Mouse (Mus musculus) olfactory bulb, adult 2 months (tissue): Measurements from ENCODE around the gene Mad2l1bp. TPM values are rescaled to one million over a fixed set of nuclear protein-coding genes. Genes with fewer than 3 reads are reported as not detected.

Source experiments
- H3K27ac ChIP-seq: fragments of 200-500 bp; 2 replicates; pipeline ENCODE4 v1.5.1; 2012; ENCODE audit warnings: low read depth, low read length; ENCODE audit not compliant: insufficient read depth
- H3K4me1 ChIP-seq: fragments of 200-500 bp; 2 replicates; pipeline ENCODE4 v1.6.1; 2012; ENCODE audit warnings: low read length; ENCODE audit not compliant: control insufficient read depth, insufficient read depth
- H3K4me3 ChIP-seq: fragments of 200-500 bp; 2 replicates; pipeline ENCODE4 v1.5.1; 2012; ENCODE audit warnings: mild to moderate bottlenecking, low read depth, low read length, moderate library complexity; ENCODE audit not compliant: insufficient read depth
- CTCF ChIP-seq: fragments of 200-500 bp; IDR thresholded peaks from 2 replicates; pipeline ENCODE4 v1.5.1; 2012; ENCODE audit warnings: low read depth, mild to moderate bottlenecking, low read length, moderate library complexity; ENCODE audit not compliant: insufficient read depth
- POLR2A ChIP-seq: fragments of 200-500 bp; IDR thresholded peaks from 2 replicates; pipeline ENCODE4 v1.6.1; 2012; ENCODE audit warnings: mild to moderate bottlenecking, low read depth, low read length, moderate library complexity; ENCODE audit not compliant: insufficient read depth
- WGBS: fragments of 180-500 bp; shearing (Covaris S2); methylation state at CpG from one replicate; pipeline ENCODE4 v1.1.7; 2018; 5-methylcytosine and 5-hydroxymethylcytosine counted together
- polyA plus RNA-seq: library from polyadenylated mRNA; stranded (reverse); fragments of >200 nt; gene quantifications from 2 replicates; pipeline ENCODE4 v1.2.4, GENCODE M21; 2012; ENCODE audit warnings: low replicate concordance; ENCODE audit not compliant: missing spikeins, insufficient read depth, insufficient read length

Gene Mad2l1bp
- not detected in 2 replicates for polyA plus RNA-seq

- WGBS, result 6% methylated on average over 33 of the region's 33 CpGs
- TF ChIP-seq POLR2A, result peak; percentile 66
- no peak for TF ChIP-seq CTCF
- Histone ChIP-seq H3K4me3 (peak within 1 kb of the TSS; percentile 88), H3K4me1 (0 out of 2 replicates have a peak, but pooled peaks cover 2% of the 10 kb centered on the region), H3K27ac (no peak within 1 kb of the TSS; the same call in 1 of the 2 replicates)
Measured at GRCm38 (mm10) chr17:46152847-46153782, at the start of gene Mad2l1bp. TSS of gene Mad2l1bp (minus strand) at chr17:46153553.

GRCm38 (mm10) chr17:46203078-46203477 is 49.7 kb upstream of the Mad2l1bp start:
- 2% methylated on average over 20 of the region's 20 CpGs for WGBS
- Histone ChIP-seq H3K4me3 (peak overlapping the region; percentile 80), H3K27ac (no peak overlapping the region), H3K4me1 (peaks cover 4% of the 10 kb centered on the region; the same call in 1 of the 2 replicates)
- TF ChIP-seq CTCF (no peak), POLR2A (no peak)

- H3K4me1 ChIP-seq, result peaks cover 4% of the 10 kb centered on the region; the same call in 1 of the 2 replicates
- peak within 1 kb of the TSS; percentile 80 for H3K4me3 ChIP-seq
- peak; percentile 72; the same call in 1 of the 2 replicates for TF ChIP-seq POLR2A
- TF ChIP-seq CTCF, result no peak
- WGBS, result under 1% methylated on average over 66 of the region's 66 CpGs
- H3K27ac ChIP-seq, result no peak within 1 kb of the TSS
Measured at GRCm38 (mm10) chr17:46202421-46203071, 49.2 kb upstream of the Mad2l1bp start, which contains the start of the genes Polh and Xpo5. TSS of gene Polh (minus strand) at chr17:46202645. TSS of gene Xpo5 (plus strand) at chr17:46202782.

GRCm38 (mm10) chr17:46201151-46201550 is 47.8 kb upstream of the Mad2l1bp start:
- H3K4me3 ChIP-seq, result no peak overlapping the region
- no peak for TF ChIP-seq CTCF
- TF ChIP-seq POLR2A, result no peak
- 30% methylated on average over 6 of the region's 6 CpGs for WGBS
- H3K4me1 ChIP-seq, result peaks cover 4% of the 10 kb centered on the region; the same call in 1 of the 2 replicates
- H3K27ac ChIP-seq, result no peak overlapping the region

GRCm38 (mm10) chr17:46188829-46189228 is 35.5 kb upstream of the Mad2l1bp start:
- H3K27ac ChIP-seq, result no peak overlapping the region
- TF ChIP-seq POLR2A, result no peak
- TF ChIP-seq CTCF, result no peak
- no peaks in the 10 kb centered on the region for H3K4me1 ChIP-seq
- no peak overlapping the region for H3K4me3 ChIP-seq
- 88% methylated on average over 2 of the region's 2 CpGs for WGBS

GRCm38 (mm10) chr17:46182273-46182672 is 28.9 kb upstream of the Mad2l1bp start:
- TF ChIP-seq CTCF (no peak), POLR2A (no peak)
- Histone ChIP-seq H3K4me3 (no peak overlapping the region), H3K27ac (no peak overlapping the region), H3K4me1 (no peaks in the 10 kb centered on the region)
- whole genome bisulfite sequencing, result 83% methylated on average over 4 of the region's 4 CpGs

- H3K27ac ChIP-seq, result no peak overlapping the region
- 72% methylated on average over 3 of the region's 3 CpGs for WGBS
- no peak overlapping the region for H3K4me3 ChIP-seq
- H3K4me1 ChIP-seq, result no peaks in the 10 kb centered on the region
- TF ChIP-seq POLR2A, result no peak
- no peak for TF ChIP-seq CTCF
Measured at GRCm38 (mm10) chr17:46170538-46170937, 17.2 kb upstream of the Mad2l1bp start.

- no peak for TF ChIP-seq CTCF
- TF ChIP-seq POLR2A, result no peak
- no peaks in the 10 kb centered on the region for H3K4me1 ChIP-seq
- no peak overlapping the region for H3K4me3 ChIP-seq
- H3K27ac ChIP-seq, result no peak overlapping the region
- WGBS, result 81% methylated on average over 5 of the region's 5 CpGs
Measured at GRCm38 (mm10) chr17:46168768-46169167, 15.4 kb upstream of the Mad2l1bp start.

- WGBS, result 46% methylated on average over 5 of the region's 5 CpGs
- Histone ChIP-seq H3K4me1 (no peaks in the 10 kb centered on the region), H3K27ac (no peak overlapping the region), H3K4me3 (no peak overlapping the region)
- no peak for TF ChIP-seq CTCF
- TF ChIP-seq POLR2A, result no peak
Measured at GRCm38 (mm10) chr17:46168318-46168717, 15.0 kb upstream of the Mad2l1bp start.

- no peak overlapping the region for H3K27ac ChIP-seq
- no peak for TF ChIP-seq CTCF
- no peak for TF ChIP-seq POLR2A
- 81% methylated on average over 11 of the region's 11 CpGs for WGBS
Measured at GRCm38 (mm10) chr17:46167014-46167413, 13.7 kb upstream of the Mad2l1bp start.

More at GRCm38 (mm10) chr17:46167014-46167413, 13.7 kb upstream of the Mad2l1bp start:
- Histone ChIP-seq H3K4me3 (no peak overlapping the region), H3K4me1 (peaks cover 8% of the 10 kb centered on the region; the same call in 1 of the 2 replicates)
